Mouse (Mus musculus) bone marrow macrophage, adult 2 months (primary cell): ENCODE data around the gene Mydgf.

Experiments
- CTCF ChIP-seq: IDR thresholded peaks from 2 replicates; pipeline ENCODE4 v1.5.1; 2012; ENCODE audit warnings: low read depth, mild to moderate bottlenecking, low read length, moderate library complexity
- POLR2A ChIP-seq: IDR thresholded peaks from 2 replicates; pipeline ENCODE4 v1.6.1; 2012; ENCODE audit warnings: mild to moderate bottlenecking, low read depth, low read length, borderline replicate concordance

DNA sequence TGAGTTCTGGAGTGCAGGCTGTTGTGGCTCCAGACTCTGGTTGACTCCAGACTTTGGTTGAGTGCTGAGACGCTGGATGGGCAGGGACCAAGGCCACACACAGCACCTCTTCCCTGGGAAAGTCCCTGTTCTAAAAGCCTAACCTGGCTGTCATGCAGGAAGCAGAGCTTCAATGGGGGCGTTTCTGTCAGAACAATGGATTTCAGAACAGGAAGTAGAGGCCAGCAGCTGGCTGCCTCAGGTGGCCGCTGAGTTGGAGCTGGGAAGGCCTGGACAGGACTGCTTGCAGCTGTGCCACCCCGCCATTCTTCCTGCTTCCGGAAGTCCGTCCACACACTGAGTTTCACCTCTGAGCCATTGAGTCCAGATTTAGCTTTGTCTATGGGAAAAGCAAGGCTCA lies 13.9 kb downstream of the Mydgf start:
- TF ChIP-seq CTCF, result no peak
- TF ChIP-seq POLR2A, result no peak
